Mouse (Mus musculus): ENCODE results near the gene Actr3. TPM values are rescaled to one million over a fixed set of nuclear protein-coding genes. Genes with fewer than 3 reads are reported as not detected.

The Actr3 gene
- total and polyA plus RNA-seq, 3 experiments: 444 to 756 (median 569) TPM

DNA sequence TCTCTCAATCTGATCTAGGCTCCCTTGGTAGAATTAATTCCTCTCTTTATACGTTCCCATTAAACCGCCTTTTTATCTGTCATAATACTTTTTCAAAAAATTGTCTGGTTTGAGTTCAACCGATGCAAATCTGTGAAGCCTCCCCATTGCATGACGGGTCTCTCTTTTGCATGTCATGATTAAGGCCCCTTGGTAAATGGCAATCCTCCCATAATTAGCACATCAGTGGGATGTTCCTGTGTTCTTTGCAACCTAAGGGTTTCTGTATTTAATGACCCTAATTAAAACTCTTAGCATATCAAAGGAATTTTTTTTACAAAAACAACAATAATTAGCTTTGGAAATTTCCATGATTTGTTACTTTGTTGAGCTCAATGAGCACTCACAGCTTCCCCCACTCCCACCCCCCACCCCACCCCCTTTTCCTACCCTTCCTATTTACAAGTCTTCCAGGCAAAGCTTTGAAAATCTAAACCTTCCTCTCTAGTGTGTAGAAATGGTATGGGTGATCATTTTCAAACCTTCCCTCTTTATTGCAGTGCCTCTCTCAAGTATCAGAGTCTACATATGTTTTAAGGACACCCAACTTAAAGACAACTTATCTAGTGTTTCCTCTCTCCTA lies 84.0 kb downstream of the Actr3 start:
- H3K4me3 ChIP-seq (ENCODE audit: low read depth, low read length): no peak overlapping the region
- no peaks in the 10 kb centered on the region for H3K4me1 ChIP-seq (ENCODE audit: insufficient read depth, low read depth, low read length)
- DNase-seq (ENCODE audit: low spot score) (no peak), ATAC-seq (ENCODE audit: extremely low read depth, insufficient number of reproducible peaks, low FRiP score, poor library complexity, severe bottlenecking) (no peak)
- no peak for TF ChIP-seq POLR2AphosphoS5 (IDR thresholded peaks at IDR 0.05; ENCODE audit: insufficient replicate concordance, low read depth, low read length)
- no peak for TF ChIP-seq GATA1 (IDR thresholded peaks at IDR 0.05; ENCODE audit: borderline replicate concordance, low read length)
- TF ChIP-seq GATA2 (IDR thresholded peaks at IDR 0.05; ENCODE audit: borderline replicate concordance, low read depth, low read length): no peak
- no peak for TF ChIP-seq CTCF (IDR thresholded peaks at IDR 0.05; ENCODE audit: low read depth, low read length)
- TF ChIP-seq TAL1 (conservative IDR thresholded peaks at IDR 0.05; ENCODE audit: low read depth, low read length): no peak
- H3K9me3 ChIP-seq (replicated peaks): peaks cover 2% of the 10 kb centered on the region; the same call in 1 of the 2 replicates
- H3K36me3 ChIP-seq (replicated peaks): no peaks in the 10 kb centered on the region
- H3K27me3 ChIP-seq (ENCODE audit: insufficient read depth, low read length): no peaks in the 10 kb centered on the region

DNA sequence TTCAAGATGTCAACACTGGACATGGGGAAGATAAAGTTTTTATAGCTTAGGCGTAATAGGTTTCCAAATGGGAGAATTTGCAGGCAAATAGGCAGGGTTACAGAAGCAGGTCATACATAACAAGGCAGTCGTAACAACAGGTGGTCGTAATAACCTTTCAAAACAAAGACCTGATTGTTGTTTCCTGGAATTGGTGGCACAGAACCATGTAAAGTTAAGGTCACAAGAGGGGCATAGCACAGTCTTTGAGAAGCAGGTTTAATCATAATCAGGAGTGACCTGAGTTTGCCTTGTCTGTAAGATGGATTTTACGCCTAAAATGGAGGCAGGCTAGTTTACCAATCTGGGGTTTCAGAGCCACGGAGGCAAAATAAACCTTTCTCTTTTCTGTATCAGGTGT lies 84.7 kb downstream of the Actr3 start:
- Histone ChIP-seq H3K36me3 (replicated peaks) (no peaks in the 10 kb centered on the region), H3K9me3 (replicated peaks) (peaks cover 2% of the 10 kb centered on the region; the same call in 1 of the 2 replicates), H3K4me3 (ENCODE audit: low read depth, low read length) (no peak overlapping the region), H3K27me3 (ENCODE audit: insufficient read depth, low read length) (no peaks in the 10 kb centered on the region), H3K4me1 (ENCODE audit: insufficient read depth, low read depth, low read length) (no peaks in the 10 kb centered on the region)
- no peak for DNase-seq (ENCODE audit: low spot score)
- TF ChIP-seq CTCF (IDR thresholded peaks at IDR 0.05; ENCODE audit: low read depth, low read length) (no peak), POLR2AphosphoS5 (IDR thresholded peaks at IDR 0.05; ENCODE audit: insufficient replicate concordance, low read depth, low read length) (no peak), GATA2 (IDR thresholded peaks at IDR 0.05; ENCODE audit: borderline replicate concordance, low read depth, low read length) (no peak), GATA1 (IDR thresholded peaks at IDR 0.05; ENCODE audit: borderline replicate concordance, low read length) (no peak), TAL1 (conservative IDR thresholded peaks at IDR 0.05; ENCODE audit: low read depth, low read length) (no peak)
- no peak for ATAC-seq (ENCODE audit: extremely low read depth, insufficient number of reproducible peaks, low FRiP score, poor library complexity, severe bottlenecking)

DNA sequence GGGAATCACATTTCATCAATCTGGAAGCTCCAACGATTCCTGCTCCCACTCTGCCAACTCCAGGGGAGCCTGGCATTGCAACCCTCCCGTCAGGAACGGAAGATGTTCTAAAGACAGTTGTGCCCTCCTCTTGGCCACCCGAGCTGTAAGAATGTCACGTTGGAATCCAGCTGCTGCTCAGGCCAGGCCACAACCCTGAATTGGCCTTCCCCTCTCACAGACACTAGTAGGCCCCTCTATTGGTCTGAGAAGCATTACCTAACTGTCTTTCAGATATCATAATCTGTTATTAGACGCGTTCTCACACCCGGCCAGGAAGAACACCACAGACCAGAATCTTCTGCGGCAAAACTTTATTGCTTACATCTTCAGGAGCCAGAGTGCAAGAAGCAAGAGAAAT lies 89.7 kb downstream of the Actr3 start:
- TF ChIP-seq CTCF (IDR thresholded peaks at IDR 0.05; ENCODE audit: low read depth, low read length) (no peak), TAL1 (conservative IDR thresholded peaks at IDR 0.05; ENCODE audit: low read depth, low read length) (no peak)
- no peak for ATAC-seq (ENCODE audit: extremely low read depth, insufficient number of reproducible peaks, low FRiP score, poor library complexity, severe bottlenecking)

DNA sequence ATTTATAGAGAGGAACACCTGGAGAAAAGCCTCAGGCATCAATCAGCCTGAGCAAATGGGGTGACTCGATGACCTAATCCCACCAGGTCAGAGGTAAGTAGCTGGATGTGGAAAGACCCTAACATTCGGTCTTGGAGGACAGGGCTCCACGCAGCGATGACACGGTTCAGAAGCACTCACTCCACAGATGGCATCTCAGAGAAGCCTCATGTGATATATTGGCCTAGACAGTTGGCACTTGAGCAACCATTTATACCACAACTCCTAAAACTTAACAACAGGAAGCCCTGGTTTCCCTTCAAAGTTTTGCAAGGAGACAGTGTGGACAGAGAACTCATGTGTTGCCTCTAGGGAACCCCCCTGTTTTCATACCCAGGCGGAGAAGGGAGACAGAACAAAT lies 90.1 kb downstream of the Actr3 start:
- no peaks in the 10 kb centered on the region for H3K27me3 ChIP-seq (ENCODE audit: insufficient read depth, low read length)
- peaks cover 2% of the 10 kb centered on the region; the same call in 1 of the 2 replicates for H3K9me3 ChIP-seq (replicated peaks)
- no peaks in the 10 kb centered on the region for H3K4me1 ChIP-seq (ENCODE audit: insufficient read depth, low read depth, low read length)
- no peak overlapping the region for H3K4me3 ChIP-seq (ENCODE audit: low read depth, low read length)
- ATAC-seq (ENCODE audit: extremely low read depth, insufficient number of reproducible peaks, low FRiP score, poor library complexity, severe bottlenecking): no peak
- TF ChIP-seq GATA1 (IDR thresholded peaks at IDR 0.05; ENCODE audit: borderline replicate concordance, low read length) (no peak), POLR2AphosphoS5 (IDR thresholded peaks at IDR 0.05; ENCODE audit: insufficient replicate concordance, low read depth, low read length) (no peak), TAL1 (conservative IDR thresholded peaks at IDR 0.05; ENCODE audit: low read depth, low read length) (no peak), CTCF (IDR thresholded peaks at IDR 0.05; ENCODE audit: low read depth, low read length) (no peak), GATA2 (IDR thresholded peaks at IDR 0.05; ENCODE audit: borderline replicate concordance, low read depth, low read length) (no peak)
- H3K36me3 ChIP-seq (replicated peaks): no peaks in the 10 kb centered on the region
- no peak for DNase-seq (ENCODE audit: low spot score)

More for the DNA sequence above, 89.7 kb downstream of the Actr3 start:
- H3K36me3 ChIP-seq (replicated peaks): no peaks in the 10 kb centered on the region
- H3K4me3 ChIP-seq (ENCODE audit: low read depth, low read length): no peak overlapping the region
- H3K27me3 ChIP-seq (ENCODE audit: insufficient read depth, low read length): no peaks in the 10 kb centered on the region
- no peaks in the 10 kb centered on the region for H3K4me1 ChIP-seq (ENCODE audit: insufficient read depth, low read depth, low read length)
- H3K9me3 ChIP-seq (replicated peaks): peaks cover 2% of the 10 kb centered on the region; the same call in 1 of the 2 replicates
- DNase-seq (ENCODE audit: low spot score): no peak

DNA sequence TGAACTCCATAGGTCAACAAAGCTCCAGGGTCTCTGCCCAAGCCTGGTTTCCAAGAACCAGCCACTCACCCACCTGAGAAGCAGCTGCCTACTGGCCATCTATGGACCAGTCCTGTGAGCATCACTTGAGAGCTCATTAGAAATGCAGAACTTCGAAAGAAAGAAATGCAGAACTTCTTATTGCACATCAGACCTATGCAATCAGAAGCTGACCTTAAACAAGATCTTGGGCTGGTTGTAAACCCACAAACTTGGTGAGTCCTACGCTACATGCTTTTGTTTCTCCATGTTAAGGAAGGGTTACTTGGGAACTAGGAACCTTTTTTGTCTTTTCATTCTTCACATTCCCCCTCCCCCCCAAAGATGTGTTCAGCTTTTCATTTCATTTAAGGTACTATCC lies 92.4 kb downstream of the Actr3 start:
- Histone ChIP-seq H3K36me3 (replicated peaks) (no peaks in the 10 kb centered on the region), H3K9me3 (replicated peaks) (no peaks in the 10 kb centered on the region), H3K4me3 (ENCODE audit: low read depth, low read length) (no peak overlapping the region), H3K27me3 (ENCODE audit: insufficient read depth, low read length) (no peaks in the 10 kb centered on the region), H3K4me1 (ENCODE audit: insufficient read depth, low read depth, low read length) (no peaks in the 10 kb centered on the region)
- no peak for DNase-seq (ENCODE audit: low spot score)
- TF ChIP-seq GATA1 (IDR thresholded peaks at IDR 0.05; ENCODE audit: borderline replicate concordance, low read length) (no peak), POLR2AphosphoS5 (IDR thresholded peaks at IDR 0.05; ENCODE audit: insufficient replicate concordance, low read depth, low read length) (no peak), TAL1 (conservative IDR thresholded peaks at IDR 0.05; ENCODE audit: low read depth, low read length) (no peak), CTCF (IDR thresholded peaks at IDR 0.05; ENCODE audit: low read depth, low read length) (no peak), GATA2 (IDR thresholded peaks at IDR 0.05; ENCODE audit: borderline replicate concordance, low read depth, low read length) (no peak)
- no peak for ATAC-seq (ENCODE audit: extremely low read depth, insufficient number of reproducible peaks, low FRiP score, poor library complexity, severe bottlenecking)

Other genes with a start within 250 kb of the Actr3 start
- gene Slc35f5, start 124.9 kb upstream of the Actr3 start, total RNA-seq (2014; fragmentation: Nextera tagmentation): 24.6 and 26.9 TPM in 2 replicates
- gene Slc35f5, start 124.9 kb upstream of the Actr3 start, total RNA-seq (2017): 11.2 and 15.1 TPM in 2 replicates
- 1.6 and 1.7 TPM in 2 replicates for gene Slc35f5, start 124.9 kb upstream of the Actr3 start, polyA plus RNA-seq (2012)
- not detected in 2 replicates for gene Gpr39, start 241.3 kb upstream of the Actr3 start, total RNA-seq (2014; fragmentation: Nextera tagmentation)
- gene Gpr39, start 241.3 kb upstream of the Actr3 start, total RNA-seq (2017): 0.06 and 0.22 TPM in 2 replicates
- not detected in 2 replicates for gene Gpr39, start 241.3 kb upstream of the Actr3 start, polyA plus RNA-seq (2012)